Mouse (Mus musculus) liver, embryonic 11.5 days (tissue): Measurements from ENCODE around the gene Mup22. TPM values are rescaled to one million over a fixed set of nuclear protein-coding genes. Genes with fewer than 3 reads are reported as not detected.
"Not testable (repeated sequence)": the region's sequence is repeated elsewhere in the genome, so short reads cannot be mapped to it uniquely, and the experiment has no call there.

ENCODE experiments used
- ATAC-seq: fragments of 200-750 bp; cut with Nextera tagmentation; replicated peaks from 2 replicates; pipeline ENCODE4 v1.8.0; 2017; ENCODE audit warnings: moderate number of reproducible peaks, mild to moderate bottlenecking, moderate TSS enrichment, moderate library complexity; ENCODE audit not compliant: low FRiP score
- DNase-seq: peaks from one replicate; pipeline ENCODE4 v3.0.0-alpha.2; 2017; ENCODE audit warnings: low spot score
- H3K27ac ChIP-seq: fragments of 300-500 bp; sonication (generic); 2 replicates; pipeline ENCODE4 v1.5.1; 2014; ENCODE audit warnings: mild to moderate bottlenecking, low read depth, low read length, control low read depth
- H3K27me3 ChIP-seq: fragments of 300-500 bp; sonication (generic); replicated peaks from 2 replicates; pipeline ENCODE4 v1.6.1; 2014; ENCODE audit warnings: low read length, mixed read lengths; ENCODE audit not compliant: control insufficient read depth, insufficient read depth
- H3K36me3 ChIP-seq: fragments of 300-500 bp; sonication (generic); 2 replicates; pipeline ENCODE4 v1.6.1; 2014; ENCODE audit warnings: mild to moderate bottlenecking, low read length, moderate library complexity, mixed read lengths; ENCODE audit not compliant: control insufficient read depth, insufficient read depth
- H3K4me1 ChIP-seq: fragments of 300-500 bp; sonication (generic); replicated peaks from 2 replicates; pipeline ENCODE4 v1.6.1; 2014; ENCODE audit warnings: low read length, mixed read lengths; ENCODE audit not compliant: control insufficient read depth, insufficient read depth
- H3K4me2 ChIP-seq: fragments of 300-500 bp; sonication (generic); 2 replicates; pipeline ENCODE4 v1.6.1; 2014; ENCODE audit warnings: mild to moderate bottlenecking, control low read depth, moderate library complexity
- H3K4me3 ChIP-seq: fragments of 300-500 bp; sonication (generic); 2 replicates; pipeline ENCODE4 v1.5.1; 2014; ENCODE audit warnings: low read depth, low read length, control low read depth
- H3K9ac ChIP-seq: fragments of 300-500 bp; sonication (generic); 2 replicates; pipeline ENCODE4 v1.6.1; 2014; ENCODE audit warnings: low read depth, low read length, control low read depth
- H3K9me3 ChIP-seq: fragments of 300-500 bp; sonication (generic); 2 replicates; pipeline ENCODE4 v1.6.1; 2016; ENCODE audit warnings: low read length, inconsistent platforms, mixed read lengths; ENCODE audit not compliant: control insufficient read depth
- WGBS: fragments of 180-500 bp; shearing (Covaris S2); extraction: QIAGEN DNeasy Blood & Tissue Kit; methylation state at CpG from one replicate; pipeline ENCODE4 v1.1.7; 2014; 5-methylcytosine and 5-hydroxymethylcytosine counted together
- polyA plus RNA-seq: library from polyadenylated mRNA; unstranded; fragments of >200 nt; fragmentation: Nextera tagmentation; extraction: Ambion mirVana; gene quantifications from 2 replicates; pipeline ENCODE4 v1.2.1, GENCODE M21; 2014

The Mup22 gene
- polyA plus RNA-seq = not detected in 2 replicates

- not testable (repeated sequence) for DNase-seq
- 82% methylated on average over 4 of the region's 4 CpGs for WGBS
Observed at GRCm38 (mm10) chr4:60821363-60821762, at the start of gene Mup22. Mup22 (minus strand) TSS chr4:60821463.

GRCm38 (mm10) chr4:60840889-60841288 lies 19.6 kb upstream of the Mup22 start:
- H3K9me3 ChIP-seq, H3K9ac ChIP-seq, H3K4me2 ChIP-seq, H3K4me1 ChIP-seq, H3K27me3 ChIP-seq, DNase-seq, H3K4me3 ChIP-seq, H3K27ac ChIP-seq, H3K36me3 ChIP-seq, ATAC-seq: not testable (repeated sequence)

More at GRCm38 (mm10) chr4:60821363-60821762, at the start of gene Mup22:
- not testable (repeated sequence) for H3K4me2 ChIP-seq, H3K27me3 ChIP-seq, H3K9ac ChIP-seq, H3K36me3 ChIP-seq, ATAC-seq, H3K27ac ChIP-seq, H3K4me3 ChIP-seq, H3K9me3 ChIP-seq, H3K4me1 ChIP-seq

Other genes with a start within 250 kb of the Mup22 start
- not detected in 2 replicates for gene Mup10, start 239.3 kb downstream of the Mup22 start, polyA plus RNA-seq
- gene Mup11, start 159.1 kb downstream of the Mup22 start, polyA plus RNA-seq = not detected in 2 replicates
- not detected in 2 replicates for gene Mup12, start 80.1 kb downstream of the Mup22 start, polyA plus RNA-seq